Mouse (Mus musculus) neural tube, embryonic 14.5 days (tissue): ENCODE measurements at regions not wholly inside any gene's neighbourhood (a gene's known extent, or its start where the extent isn't known, plus 50 kb on each side); places are given as distances from the start of the nearest gene placed in this dataset. TPM values are rescaled to one million over a fixed set of nuclear protein-coding genes. Genes with fewer than 3 reads are reported as not detected.

Experiments used
- ATAC-seq: fragments of 200-750 bp; cut with Nextera tagmentation; 2 replicates; pipeline ENCODE4 v1.8.0; 2017; ENCODE audit warnings: low read depth, mild to moderate bottlenecking, moderate TSS enrichment, moderate library complexity
- H3K27ac ChIP-seq: fragments of 300-500 bp; sonication (generic); 2 replicates; pipeline ENCODE4 v1.5.1; 2014; ENCODE audit warnings: low read depth, mild to moderate bottlenecking, control low read depth, low read length, moderate library complexity, mixed read lengths
- H3K27me3 ChIP-seq: fragments of 300-500 bp; sonication (generic); 2 replicates; pipeline ENCODE4 v1.6.1; 2014; ENCODE audit warnings: low read length; ENCODE audit not compliant: control insufficient read depth, insufficient read depth
- H3K36me3 ChIP-seq: fragments of 300-500 bp; sonication (generic); 2 replicates; pipeline ENCODE4 v1.6.1; 2014; ENCODE audit warnings: low read length, mixed read lengths; ENCODE audit not compliant: control insufficient read depth, insufficient read depth
- H3K4me1 ChIP-seq: fragments of 300-500 bp; sonication (generic); 2 replicates; pipeline ENCODE4 v1.6.1; 2014; ENCODE audit warnings: low read length; ENCODE audit not compliant: control insufficient read depth, insufficient read depth
- H3K4me2 ChIP-seq: fragments of 300-500 bp; sonication (generic); 2 replicates; pipeline ENCODE4 v1.6.1; 2014; ENCODE audit warnings: mild to moderate bottlenecking, low read depth, low read length, control low read depth
- H3K4me3 ChIP-seq: fragments of 300-500 bp; sonication (generic); 2 replicates; pipeline ENCODE4 v1.5.1; 2014; ENCODE audit warnings: low read depth, low read length, control low read depth, mixed read lengths
- H3K9ac ChIP-seq: fragments of 300-500 bp; sonication (generic); replicated peaks from 2 replicates; pipeline ENCODE4 v1.6.1; 2014; ENCODE audit warnings: low read depth, mild to moderate bottlenecking, control low read depth, low read length, mixed read lengths
- H3K9me3 ChIP-seq: fragments of 300-500 bp; sonication (generic); 2 replicates; pipeline ENCODE4 v1.6.1; 2016; ENCODE audit warnings: low read length; ENCODE audit not compliant: control insufficient read depth
- WGBS: fragments of 180-500 bp; shearing (Covaris S2); extraction: QIAGEN DNeasy Blood & Tissue Kit; methylation state at CpG from one replicate; pipeline ENCODE4 v1.1.7; 2014; 5-methylcytosine and 5-hydroxymethylcytosine counted together
- microRNA counts: library from miRNA; unstranded; fragments of <30 nt; microRNA quantifications from one replicate; lab custom pipeline; 2016
- microRNA-seq: library from miRNA; unstranded; fragments of <30 nt; microRNA quantifications from one replicate; pipeline ENCODE4, GENCODE M21; 2016

DNA sequence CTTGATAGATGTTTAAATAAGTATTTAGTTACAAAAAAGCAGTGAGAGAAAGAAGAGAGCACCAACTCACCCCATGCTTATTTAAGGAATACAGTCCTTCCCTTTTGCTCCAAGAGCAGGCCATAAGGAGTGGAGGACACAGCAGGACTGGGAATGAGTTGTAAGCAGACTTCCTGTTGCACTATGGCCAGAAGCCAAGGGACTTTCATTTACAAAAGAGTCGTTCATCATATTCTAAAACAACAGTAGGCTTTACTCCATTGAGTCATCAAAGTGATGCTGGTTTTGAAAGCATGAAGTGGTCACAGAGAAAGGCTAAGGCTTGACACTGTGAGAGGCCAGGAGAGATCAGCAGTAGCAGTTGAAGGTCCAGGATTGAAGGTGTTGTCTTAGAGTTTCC lies 84.1 kb upstream of the Fam216b start:
- no peak overlapping the region for H3K27ac ChIP-seq
- H3K36me3 ChIP-seq = no peaks in the 10 kb centered on the region
- no peaks in the 10 kb centered on the region for H3K27me3 ChIP-seq
- no peak overlapping the region for H3K4me2 ChIP-seq
- no peaks in the 10 kb centered on the region for H3K4me1 ChIP-seq
- H3K9me3 ChIP-seq = no peaks in the 10 kb centered on the region
- no peak for ATAC-seq
- WGBS = 85% methylated on average over 1 of the region's 1 CpGs
- no peak overlapping the region for H3K9ac ChIP-seq
- no peak overlapping the region for H3K4me3 ChIP-seq

GRCm38 (mm10) chr14:78160819-78161218 lies 72.0 kb upstream of the Fam216b start:
- H3K36me3 ChIP-seq = no peaks in the 10 kb centered on the region
- H3K27me3 ChIP-seq = no peaks in the 10 kb centered on the region
- H3K9ac ChIP-seq = no peak overlapping the region
- 86% methylated on average over 3 of the region's 3 CpGs for WGBS
- no peak overlapping the region for H3K27ac ChIP-seq
- H3K4me3 ChIP-seq = no peak overlapping the region
- ATAC-seq = no peak
- no peaks in the 10 kb centered on the region for H3K4me1 ChIP-seq
- H3K4me2 ChIP-seq = no peak overlapping the region
- no peaks in the 10 kb centered on the region for H3K9me3 ChIP-seq

- no peaks in the 10 kb centered on the region for H3K27me3 ChIP-seq
- ATAC-seq = no peak
- H3K9ac ChIP-seq = no peak overlapping the region
- no peak overlapping the region for H3K4me2 ChIP-seq
- no peak overlapping the region for H3K27ac ChIP-seq
- WGBS = 74% methylated on average over 7 of the region's 7 CpGs
- H3K9me3 ChIP-seq = no peaks in the 10 kb centered on the region
- no peak overlapping the region for H3K4me3 ChIP-seq
- no peaks in the 10 kb centered on the region for H3K36me3 ChIP-seq
- H3K4me1 ChIP-seq = no peaks in the 10 kb centered on the region
These were observed 70.8 kb upstream of the Fam216b start for GRCm38 (mm10) chr14:78159567-78159966.

GRCm38 (mm10) chr14:78157660-78158059 lies 68.9 kb upstream of the Fam216b start:
- no peak overlapping the region for H3K27ac ChIP-seq
- no peak overlapping the region for H3K4me3 ChIP-seq
- WGBS = 72% methylated on average over 2 of the region's 2 CpGs
- H3K36me3 ChIP-seq = no peaks in the 10 kb centered on the region
- no peak overlapping the region for H3K4me2 ChIP-seq
- no peak for ATAC-seq
- no peaks in the 10 kb centered on the region for H3K9me3 ChIP-seq
- H3K27me3 ChIP-seq = no peaks in the 10 kb centered on the region
- H3K4me1 ChIP-seq = no peaks in the 10 kb centered on the region
- no peak overlapping the region for H3K9ac ChIP-seq

DNA sequence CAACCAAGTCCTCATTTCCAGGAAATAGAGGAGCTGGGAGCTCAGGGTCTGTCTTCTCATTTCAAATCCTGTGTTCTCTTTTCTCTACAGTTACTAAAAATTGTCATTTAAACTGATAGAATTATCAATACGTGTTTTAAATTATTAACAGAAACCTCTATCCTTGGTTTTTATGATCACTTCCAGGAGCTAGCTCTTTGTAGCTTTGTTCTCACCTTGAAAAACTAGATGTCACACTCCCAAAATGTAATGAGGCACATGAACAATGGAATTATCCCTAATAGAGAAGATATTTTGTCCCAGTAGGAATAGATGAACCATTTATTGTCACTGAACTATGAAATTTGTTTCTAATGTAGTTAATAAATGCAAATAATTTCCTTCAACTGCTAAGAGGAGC lies 60.0 kb upstream of the Fam216b start:
- no peak for ATAC-seq
- no peak overlapping the region for H3K9ac ChIP-seq
- H3K9me3 ChIP-seq = no peaks in the 10 kb centered on the region
- no peak overlapping the region for H3K4me3 ChIP-seq
- H3K27me3 ChIP-seq = no peaks in the 10 kb centered on the region
- H3K4me2 ChIP-seq = no peak overlapping the region
- no peaks in the 10 kb centered on the region for H3K4me1 ChIP-seq
- 88% methylated on average over 1 of the region's 1 CpGs for WGBS
- no peak overlapping the region for H3K27ac ChIP-seq
- H3K36me3 ChIP-seq = no peaks in the 10 kb centered on the region

DNA sequence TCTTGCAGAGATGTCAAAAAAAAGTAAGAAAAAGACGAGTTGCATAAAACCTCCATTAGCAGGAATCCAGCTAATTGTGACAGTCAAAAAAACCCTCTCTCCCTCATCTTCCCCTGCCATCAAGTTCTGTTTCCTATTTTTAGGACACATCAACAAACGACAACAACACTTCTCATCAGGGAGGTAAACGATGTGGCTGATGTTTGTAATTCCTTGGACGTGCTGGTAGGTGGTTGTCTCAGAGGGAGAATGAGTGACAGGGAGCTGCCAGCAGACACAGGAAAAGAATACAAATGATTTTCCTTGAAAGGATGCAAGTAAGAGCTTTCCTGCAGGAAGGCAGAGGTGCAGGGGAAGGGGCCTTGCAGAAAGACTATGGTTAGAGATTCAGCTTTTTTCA lies 54.9 kb upstream of the Fam216b start:
- H3K4me3 ChIP-seq = no peak overlapping the region
- H3K36me3 ChIP-seq = no peaks in the 10 kb centered on the region
- no peaks in the 10 kb centered on the region for H3K27me3 ChIP-seq
- no peak overlapping the region for H3K9ac ChIP-seq
- 36% methylated on average over 4 of the region's 4 CpGs for WGBS
- ATAC-seq = no peak
- no peaks in the 10 kb centered on the region for H3K9me3 ChIP-seq
- no peak overlapping the region for H3K4me2 ChIP-seq
- no peak overlapping the region for H3K27ac ChIP-seq
- H3K4me1 ChIP-seq = no peaks in the 10 kb centered on the region

MicroRNA genes in the stretch of these regions (microRNA counts, 519-probe panel; counts per million panel counts)
- microRNA mmu-miR-1971 (lab: Ali Mortazavi, UCI) = not detected

Small RNA genes in the stretch of these regions (microRNA-seq; reads per million reads assigned to microRNA genes)
- gene Mir1971 = not detected
